Mouse (Mus musculus): ENCODE results near the gene Irf3.

DNA sequence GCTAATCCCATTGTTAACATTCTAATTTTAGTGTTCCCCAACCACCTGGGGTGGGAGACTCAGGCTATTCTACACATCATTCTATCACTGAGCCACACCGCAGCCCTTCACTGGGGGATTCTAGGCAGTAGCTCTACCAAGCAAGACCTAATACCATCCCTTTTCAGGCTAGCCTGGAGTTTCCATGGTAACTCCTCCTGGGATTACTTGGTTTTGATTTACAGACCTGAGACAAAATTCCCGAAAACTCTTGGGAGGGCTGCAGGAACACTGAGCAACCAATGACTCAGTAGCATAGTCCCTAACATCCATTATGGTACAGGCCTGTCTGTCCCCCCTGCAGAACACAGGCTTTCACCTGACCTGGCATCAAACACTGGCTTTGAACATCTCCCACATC is 28.8 kb downstream of the Irf3 start:
- no peak for TF ChIP-seq CTCF (IDR thresholded peaks at IDR 0.05; ENCODE audit: low read depth, low read length)
- TF ChIP-seq EP300 (IDR thresholded peaks at IDR 0.05; ENCODE audit: insufficient read depth, low read depth, low read length) = no peak
